Mouse (Mus musculus) WW6 (cell line): ENCODE data around the gene Slc38a9.

Experiments
- DNase-seq: peaks from one replicate; pipeline ENCODE4 v3.0.0-alpha.2; 2013; ENCODE audit warnings: low read depth, low spot score

Gene Slc38a9

GRCm38 (mm10) chr13:112660574-112661381, at the start of gene Slc38a9:
Gene Slc38a9 (plus strand): TSS chr13:112660751.
- DNase-seq, result peak; percentile 84

- DNase-seq, result no peak
Observed at GRCm38 (mm10) chr13:112621592-112621991, 39.0 kb upstream of the Slc38a9 start.

DNA sequence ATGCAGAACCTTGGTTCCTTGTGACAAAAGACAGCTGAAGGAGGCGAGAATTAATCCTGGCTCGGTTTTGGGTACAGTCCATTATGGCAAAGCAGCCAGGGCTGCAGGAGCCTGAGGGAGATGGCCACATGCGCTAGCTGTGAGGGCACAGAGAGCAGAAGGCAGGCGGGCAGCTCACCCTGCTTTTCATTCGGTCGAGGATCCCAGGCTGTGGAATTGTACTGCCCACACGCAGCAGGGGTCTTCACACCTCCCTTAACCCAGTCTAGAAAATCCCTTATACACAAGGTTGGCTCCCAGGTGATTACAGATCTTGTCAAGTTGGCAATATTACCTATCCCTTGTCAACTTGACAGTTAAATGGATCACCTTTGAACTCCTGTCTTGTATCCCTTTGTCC, 36.9 kb upstream of the Slc38a9 start:
- DNase-seq, result no peak

DNA sequence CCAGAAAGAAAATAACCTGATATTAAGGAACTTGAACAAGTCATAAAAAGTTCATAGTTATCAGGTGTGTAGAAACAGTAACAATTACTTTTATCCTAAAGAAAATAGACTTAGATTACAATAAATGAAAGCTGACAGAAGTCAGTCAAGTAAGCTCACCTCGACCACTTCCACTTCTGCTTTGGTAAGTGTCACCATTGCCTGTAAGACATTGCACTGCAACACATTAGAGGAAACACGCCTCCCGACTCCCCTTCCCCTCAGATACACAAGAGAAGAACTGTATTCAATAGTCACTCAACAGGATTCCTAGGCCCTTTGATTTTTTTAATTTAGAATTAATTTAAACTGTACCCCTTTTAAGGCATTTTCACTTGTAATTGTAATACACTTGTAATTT, 35.9 kb upstream of the Slc38a9 start:
- no peak for DNase-seq

DNA sequence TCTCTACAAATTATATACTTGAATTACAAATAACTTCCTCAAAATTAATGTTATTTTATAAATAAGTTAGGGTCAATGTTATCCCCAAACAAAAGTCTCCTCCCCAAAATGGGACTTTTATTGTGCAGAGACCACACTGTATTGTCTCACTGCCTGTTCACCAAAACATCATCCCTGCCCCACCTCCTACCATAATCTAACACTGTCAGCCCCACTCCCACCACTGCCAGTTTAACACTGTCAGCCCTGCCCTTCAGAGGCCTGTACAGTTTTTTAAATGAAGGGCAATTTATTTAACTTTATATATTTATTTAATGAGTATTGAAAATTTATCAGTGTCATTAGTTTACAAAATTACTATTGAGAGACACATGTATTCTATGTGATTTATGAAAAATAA, 35.0 kb upstream of the Slc38a9 start:
- DNase-seq, result no peak

- DNase-seq, result no peak
Observed at GRCm38 (mm10) chr13:112635174-112635837, 25.2 kb upstream of the Slc38a9 start.

- DNase-seq, result no peak
Observed at GRCm38 (mm10) chr13:112636498-112636897, 24.1 kb upstream of the Slc38a9 start.

- DNase-seq, result no peak
Observed at GRCm38 (mm10) chr13:112639111-112639510, 21.4 kb upstream of the Slc38a9 start.

DNA sequence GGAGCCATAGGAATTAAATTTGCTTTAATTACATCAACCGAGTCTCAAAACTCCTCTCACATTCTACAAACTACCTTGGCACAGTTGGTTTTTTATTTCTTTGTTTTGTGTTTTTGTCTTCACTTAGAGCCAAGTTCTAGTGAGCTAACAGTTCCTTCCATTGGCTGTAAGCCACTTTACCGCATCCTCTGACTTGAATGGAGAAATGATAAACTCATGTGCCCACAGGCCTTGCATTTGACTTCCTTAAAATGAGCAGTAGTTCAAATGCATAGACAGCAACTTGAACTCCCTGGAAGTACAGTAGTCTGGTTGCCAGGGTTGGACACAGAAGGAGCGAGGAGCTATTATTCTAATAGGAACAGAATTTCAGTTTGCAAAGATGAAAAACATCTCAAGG, 17.7 kb upstream of the Slc38a9 start:
- no peak for DNase-seq

DNA sequence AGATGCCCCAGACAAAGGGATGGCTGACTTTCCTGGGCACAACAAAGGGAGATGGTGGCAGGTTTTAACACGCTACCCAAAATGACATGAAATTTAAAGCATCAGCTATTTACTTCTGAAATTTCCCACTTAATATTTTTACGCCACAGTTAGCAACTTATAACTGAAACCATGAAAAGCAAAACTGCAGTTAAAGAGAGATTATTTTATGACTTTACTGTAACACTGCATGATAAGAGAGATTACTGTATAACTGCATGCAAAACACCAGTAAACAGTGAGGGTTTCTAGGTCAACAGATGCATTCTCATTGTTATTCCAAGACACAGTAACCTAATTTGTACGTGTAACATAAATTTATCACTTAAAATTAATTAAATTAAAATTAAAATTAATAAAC, 15.6 kb upstream of the Slc38a9 start:
- DNase-seq, result no peak

DNA sequence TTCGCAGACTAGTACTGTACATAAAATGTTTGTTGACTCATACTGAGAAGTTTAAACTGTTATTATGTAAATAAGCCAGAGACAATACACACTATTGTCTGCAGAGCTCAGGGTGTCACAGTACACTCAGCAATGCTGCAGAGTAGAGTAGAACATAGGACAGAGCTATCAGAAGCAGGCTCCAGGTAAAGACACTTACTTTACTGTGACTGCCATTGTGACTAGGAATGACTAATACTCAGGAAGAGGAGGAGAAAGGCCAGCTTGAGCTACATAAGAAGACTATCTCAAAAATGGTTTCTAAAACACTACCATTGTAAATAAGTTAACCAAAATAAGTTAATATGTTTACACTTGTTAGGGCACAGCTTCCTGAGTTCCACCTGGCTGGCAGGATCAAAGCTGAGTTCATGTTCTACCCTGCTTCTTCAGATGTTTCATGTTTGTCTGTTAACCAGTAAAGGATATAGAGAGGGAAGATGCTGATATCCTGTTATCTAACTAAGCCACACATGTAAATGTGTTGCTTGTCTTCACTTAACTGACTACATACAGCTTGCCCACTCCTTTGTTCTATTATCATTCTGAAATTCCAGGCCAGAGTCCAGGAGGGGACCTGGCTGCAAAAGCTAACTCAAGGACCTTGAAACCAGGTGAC, 14.9 kb upstream of the Slc38a9 start:
- no peak for DNase-seq

- no peak for DNase-seq
Observed at GRCm38 (mm10) chr13:112651183-112651582, 9.4 kb upstream of the Slc38a9 start.

DNA sequence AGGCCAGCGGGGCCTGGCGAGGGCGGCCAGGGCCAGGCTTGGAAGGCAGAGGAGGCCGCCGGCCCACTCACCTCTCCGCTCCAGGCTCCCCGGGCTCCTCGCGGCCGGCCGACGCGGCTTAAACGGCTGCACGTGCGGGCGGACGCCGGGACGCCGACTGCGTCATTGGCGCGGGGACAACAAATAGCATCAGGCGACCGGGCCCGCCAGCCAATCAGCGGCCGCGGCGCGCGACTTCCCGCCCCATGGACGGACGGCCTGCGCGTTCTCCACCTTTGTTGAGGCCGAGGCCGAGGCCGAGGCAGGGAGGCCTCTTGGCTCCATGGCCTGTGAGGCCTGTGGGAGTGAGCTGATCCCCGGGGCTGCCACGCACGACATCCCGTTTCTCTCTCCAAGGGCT, 8.3 kb upstream of the Slc38a9 start, which contains the start of gene Ddx4:
TSS of gene Ddx4 (minus strand) at position 271 of the 400 bp plus-strand sequence.
- peak; percentile 31 for DNase-seq

DNA sequence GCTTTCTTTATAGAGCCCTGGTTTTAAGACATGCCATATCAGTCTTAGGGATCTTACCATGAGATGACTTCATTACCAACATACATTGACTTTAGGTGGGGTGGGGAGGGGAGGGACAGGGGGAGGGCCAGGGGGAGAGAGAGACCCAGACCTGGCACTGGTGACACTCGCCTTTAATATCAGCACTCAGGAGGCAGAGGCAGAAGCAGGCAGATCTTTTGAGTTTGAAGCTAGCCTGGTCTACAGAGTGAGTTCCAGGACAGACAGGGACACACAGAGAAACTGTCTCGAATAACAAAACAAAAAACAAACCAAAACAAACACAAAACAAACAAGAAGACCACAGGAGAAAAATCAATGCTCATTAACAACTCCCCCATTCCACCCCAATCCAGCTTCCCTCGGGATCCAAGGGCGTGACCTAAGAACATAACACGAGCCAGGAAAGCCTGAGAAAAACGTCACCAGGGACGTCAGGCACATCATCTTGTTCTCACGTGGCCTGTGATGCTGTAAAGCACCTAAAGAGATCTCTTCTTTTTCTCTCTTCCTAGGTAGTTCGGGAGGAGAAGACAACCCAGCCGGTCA, 471 bp upstream of the Slc38a9 start:
- no peak for DNase-seq

DNA sequence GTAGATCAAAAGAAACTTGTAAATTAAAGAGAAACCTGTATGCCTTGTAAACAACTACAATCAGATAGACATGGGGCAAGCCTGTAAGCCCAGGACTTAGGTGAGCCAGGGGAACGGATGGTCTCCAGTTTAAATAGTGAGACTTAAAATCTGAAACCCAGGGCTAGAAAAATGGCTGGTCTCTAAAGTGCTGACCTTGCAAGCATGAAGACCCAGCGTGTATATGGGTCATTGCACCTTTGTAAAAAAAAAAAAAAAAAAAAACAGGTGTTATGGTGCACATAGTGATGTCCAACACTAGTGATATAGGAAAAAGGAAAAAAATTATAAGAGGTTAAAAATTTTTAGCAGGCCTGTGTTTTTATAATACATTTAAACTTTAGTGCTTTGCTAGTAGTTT, 1.1 kb downstream of the Slc38a9 start:
- no peak for DNase-seq

DNA sequence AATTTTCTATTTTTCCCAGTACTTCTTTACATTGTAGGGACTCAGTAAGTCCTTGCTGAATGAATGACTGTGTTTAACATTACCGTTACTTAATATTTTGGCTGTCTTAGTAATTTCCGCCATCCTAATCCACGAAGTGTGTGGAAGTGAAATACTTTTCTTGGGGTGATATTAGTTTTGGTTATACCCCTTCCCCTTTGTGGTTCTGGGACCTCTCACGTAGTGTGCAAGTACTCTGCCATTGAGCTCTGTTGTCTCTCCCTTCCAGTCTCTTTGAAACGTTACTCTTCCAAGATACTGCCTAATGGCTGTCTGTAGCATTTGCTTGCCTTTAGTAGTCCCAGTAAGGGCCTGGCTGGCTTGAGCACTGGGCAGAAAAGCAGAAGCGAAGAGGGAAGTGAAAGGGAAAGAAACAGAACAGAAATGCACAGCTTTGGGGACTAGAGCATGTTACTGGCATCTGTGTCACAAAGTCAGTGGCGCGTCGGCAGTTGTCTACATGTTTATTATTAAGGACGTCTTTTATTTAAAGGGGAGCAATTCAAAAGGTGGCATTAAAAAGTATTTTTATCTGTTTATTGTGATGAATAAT, 6.0 kb downstream of the Slc38a9 start:
- DNase-seq, result no peak

DNA sequence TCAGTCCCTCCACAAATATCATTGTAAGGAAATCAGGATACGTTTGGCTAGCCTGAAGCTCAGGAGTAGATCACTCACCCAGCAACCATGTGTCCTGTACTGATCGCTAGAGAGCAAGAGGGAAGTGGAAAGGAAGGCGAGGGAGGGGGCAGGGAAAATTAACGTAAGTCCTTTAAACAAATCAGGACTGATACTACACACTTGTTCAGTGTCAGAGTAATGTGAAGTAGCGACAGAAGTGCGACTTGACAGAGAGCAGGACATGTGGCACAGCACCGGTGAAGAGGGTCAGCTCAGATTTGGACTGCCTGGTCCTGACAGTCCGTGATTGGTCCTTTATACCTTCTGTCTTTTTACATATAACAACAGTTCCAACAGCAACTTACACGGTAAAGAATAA, 6.7 kb downstream of the Slc38a9 start:
- DNase-seq, result no peak

- no peak for DNase-seq
Observed at GRCm38 (mm10) chr13:112671708-112672107, 11.2 kb downstream of the Slc38a9 start.

DNA sequence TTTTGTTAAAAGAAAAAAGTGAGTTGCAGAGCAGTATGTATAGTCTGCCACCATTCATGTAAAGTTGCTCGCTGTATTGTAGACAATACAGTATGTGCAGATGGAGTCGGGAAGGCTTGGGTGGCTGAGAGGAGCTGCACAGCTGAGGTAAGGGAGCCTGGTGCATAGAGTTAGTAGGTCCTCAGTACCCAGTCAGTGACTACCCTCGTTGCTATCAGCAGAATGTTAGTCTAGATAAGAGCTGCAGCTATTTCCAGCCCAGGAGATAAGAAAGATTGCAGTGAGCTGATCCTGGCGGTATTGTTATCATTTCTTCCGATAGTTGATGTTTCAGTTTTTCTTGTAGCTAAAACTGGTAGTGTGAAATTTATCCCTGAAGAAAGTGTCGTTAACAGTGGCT, 12.2 kb downstream of the Slc38a9 start:
- DNase-seq, result no peak

- DNase-seq, result no peak
Observed at GRCm38 (mm10) chr13:112673899-112674447, 13.4 kb downstream of the Slc38a9 start.

DNA sequence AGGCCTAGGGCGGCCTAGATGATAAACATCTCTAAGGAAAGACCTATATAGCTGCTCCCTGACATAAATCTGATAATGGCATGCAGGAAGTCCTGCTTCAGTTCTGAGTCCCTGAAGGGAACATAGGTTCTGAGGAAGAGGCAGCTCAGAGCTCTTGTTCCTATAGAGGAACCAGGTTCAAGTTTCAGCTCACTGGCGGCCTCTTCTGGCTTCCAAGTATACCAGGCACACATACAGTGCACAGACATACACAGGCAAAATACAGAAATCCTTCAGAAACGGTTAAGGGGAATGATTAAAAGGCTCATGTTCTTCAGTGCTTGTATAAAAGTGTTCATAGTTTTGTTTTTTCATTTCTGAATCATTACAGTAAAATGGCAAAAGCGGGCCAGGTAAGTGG, 17.6 kb downstream of the Slc38a9 start:
- no peak for DNase-seq

GRCm38 (mm10) chr13:112683312-112683711, 22.8 kb downstream of the Slc38a9 start:
- DNase-seq, result no peak
